Mouse (Mus musculus) fat pad, adult 2 months (tissue): ENCODE measurements at regions not wholly inside any gene's neighbourhood (a gene's known extent, or its start where the extent isn't known, plus 50 kb on each side); places are given as distances from the start of the nearest gene placed in this dataset.

Experiments
- DNase-seq: peaks from one replicate; pipeline ENCODE4 v3.0.0-alpha.2; 2011; ENCODE audit warnings: low read depth, low spot score; ENCODE audit errors: extremely low read depth

DNA sequence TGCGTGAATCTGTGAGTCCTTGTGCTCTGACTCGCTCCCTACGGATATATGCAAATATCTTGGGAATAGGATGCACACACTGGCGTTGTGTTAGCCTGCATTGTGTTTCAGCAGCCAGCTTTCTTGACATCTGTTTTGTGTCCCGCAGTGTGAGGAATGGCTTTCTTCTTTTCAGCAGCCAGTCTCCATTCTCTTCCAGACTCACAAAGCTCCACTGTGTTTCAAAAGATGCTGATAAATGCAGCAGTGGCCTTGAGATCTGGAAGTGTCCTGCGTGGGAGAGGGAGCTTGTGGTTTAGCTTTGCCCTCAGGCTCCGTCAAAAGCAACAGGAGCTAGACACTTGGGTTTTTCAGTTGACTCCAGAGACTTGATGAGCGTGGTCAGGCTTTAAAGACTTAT lies 188.9 kb upstream of the Fat4 start:
- DNase-seq: no peak

DNA sequence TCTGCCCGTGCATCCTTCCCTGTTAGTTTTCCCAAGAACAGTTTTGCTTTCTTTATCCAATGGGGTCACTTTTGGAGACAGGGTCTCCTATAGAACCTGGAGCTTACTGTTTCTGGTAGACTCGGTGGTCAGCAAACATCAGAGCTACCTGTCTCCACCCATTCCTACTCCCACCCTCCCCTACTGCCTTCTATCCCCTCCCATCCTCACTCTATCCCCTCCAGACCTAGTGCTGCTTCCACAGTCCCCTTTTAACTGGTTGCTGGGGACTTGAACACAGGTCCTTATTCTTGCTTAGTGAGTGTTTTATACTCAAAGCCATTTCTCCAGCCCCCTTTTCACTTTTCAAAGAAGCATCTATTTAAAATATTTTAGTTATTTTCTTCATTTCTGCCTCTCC lies 189.4 kb upstream of the Fat4 start:
- no peak for DNase-seq

DNA sequence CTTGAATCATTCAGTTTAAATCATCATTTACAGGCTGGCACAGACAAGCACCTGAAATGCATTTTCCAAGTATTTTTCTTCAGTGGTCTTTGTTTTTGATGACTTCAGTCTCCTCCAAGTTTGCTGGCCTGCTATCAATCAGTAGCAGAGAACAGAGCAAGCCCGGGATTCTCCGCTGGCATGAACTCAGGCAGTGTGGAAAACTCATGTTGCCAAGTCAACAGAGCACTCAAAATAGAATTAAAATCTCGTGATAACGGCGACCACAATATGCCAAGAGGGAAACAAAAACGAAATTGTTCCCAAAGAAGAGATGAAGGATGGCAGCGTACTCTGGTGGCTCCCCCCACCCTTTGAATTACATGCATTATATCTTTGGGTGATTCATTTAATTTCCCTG lies 190.9 kb upstream of the Fat4 start:
- no peak for DNase-seq

DNA sequence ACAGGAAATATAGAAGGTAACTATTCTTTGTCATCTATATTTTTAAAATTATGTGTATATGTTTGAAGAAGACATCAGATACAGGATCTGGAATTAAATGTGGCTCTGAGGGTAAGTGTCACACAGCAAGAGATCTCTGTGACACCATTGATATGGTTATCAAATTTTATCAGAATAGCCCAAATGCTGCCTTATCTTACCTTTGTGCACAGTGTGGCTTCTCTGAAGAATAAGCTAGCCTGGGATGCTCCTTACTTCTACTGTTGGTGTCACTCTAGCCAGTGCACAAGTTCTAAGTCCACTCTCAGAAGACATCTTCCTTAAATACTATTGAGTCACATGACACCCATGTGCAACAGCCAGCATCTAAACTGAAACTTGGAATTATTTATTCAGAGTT lies 194.0 kb upstream of the Fat4 start:
- no peak for DNase-seq

DNA sequence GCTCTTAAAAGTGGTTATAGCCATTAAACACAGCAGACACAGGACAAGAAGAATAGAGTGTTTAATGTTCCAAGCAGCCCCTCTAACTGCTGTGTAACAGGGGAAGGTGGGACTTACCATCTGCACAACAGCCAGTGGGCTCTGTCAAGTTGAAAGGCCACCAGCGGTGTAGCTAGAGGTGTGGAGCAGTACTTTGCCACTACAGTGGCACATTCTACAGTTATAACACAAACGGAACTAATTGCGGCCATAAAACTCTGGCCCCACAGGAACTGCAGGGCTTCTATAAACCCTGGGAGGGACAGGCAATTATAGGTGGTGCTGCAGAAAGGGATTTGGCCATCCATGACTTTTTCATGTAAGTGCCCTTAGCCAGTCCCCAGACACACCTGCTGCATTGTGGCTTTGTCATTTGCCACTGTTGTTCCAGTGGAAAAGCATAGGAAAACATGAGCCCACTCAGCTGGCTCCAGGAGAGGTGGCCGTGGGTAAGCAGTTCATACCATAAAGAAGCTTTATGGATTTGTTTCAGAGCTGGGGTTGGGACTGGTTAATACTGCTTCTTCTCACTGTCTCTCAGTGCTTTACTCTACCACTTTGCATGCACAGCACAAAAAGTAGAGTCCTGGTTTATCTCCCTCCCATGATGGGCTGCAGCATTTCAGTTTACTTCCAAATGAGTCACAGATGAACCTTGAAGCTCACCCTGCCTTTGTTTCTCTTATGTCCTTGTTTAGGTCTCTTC lies 199.8 kb upstream of the Ankrd50 start:
- no peak for DNase-seq

DNA sequence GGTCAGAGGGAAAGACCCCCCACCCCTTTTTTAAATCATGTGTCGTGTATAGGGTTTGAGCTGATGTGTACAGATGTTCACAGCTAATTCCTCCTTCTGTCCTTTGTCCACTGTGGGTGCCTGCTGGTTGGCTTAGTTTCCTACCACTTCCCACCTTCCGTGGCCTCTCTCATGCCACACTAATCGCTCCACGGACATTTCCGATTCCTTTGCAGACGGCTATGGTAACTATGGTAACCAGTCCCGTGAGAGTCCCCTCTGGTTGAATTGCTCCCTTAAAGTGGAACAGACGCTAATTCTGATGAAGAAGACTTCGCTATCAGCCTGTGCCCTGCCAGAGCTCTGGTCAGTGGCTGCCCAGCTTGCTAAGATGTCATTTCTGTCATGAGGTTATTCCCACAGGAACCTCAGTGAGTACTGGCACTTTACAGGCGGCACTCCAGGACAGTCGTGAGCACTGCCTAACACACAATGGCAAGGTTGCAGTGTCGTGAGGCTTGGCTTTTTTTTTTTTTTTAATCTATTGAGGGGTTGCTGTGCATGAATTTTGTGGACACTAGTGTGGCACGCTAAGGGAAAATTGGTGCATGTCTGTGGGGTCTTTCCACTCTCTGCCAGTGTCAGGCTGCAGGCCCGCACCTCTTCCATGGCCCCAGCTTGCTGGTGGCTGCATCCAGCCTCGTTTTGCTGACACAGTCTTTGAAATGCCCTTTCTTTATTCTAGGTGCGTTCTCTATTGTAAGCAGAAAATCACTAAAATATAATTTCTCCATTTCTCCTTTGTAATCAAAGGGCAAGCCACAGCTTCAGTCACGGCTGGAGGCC lies 179.2 kb upstream of the Ankrd50 start:
- no peak for DNase-seq

DNA sequence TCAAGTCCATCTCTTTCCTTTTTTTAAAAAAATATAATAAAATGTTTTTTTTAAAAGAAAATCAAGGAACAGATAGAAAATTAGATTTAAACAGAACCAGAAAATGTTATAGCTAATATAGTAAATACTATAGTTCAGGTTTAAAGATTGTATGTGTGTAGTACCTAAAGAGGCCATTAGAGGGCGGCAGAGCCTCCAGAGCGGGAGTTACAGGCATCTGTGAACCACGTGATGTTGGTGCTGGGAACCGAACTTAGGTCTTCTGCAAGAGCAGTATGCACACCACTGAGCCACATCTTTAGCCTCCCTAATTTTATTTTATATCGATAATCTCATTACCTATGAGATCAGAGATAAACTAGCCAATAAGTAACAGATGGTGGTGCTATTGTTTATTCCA lies 178.4 kb upstream of the Ankrd50 start:
- no peak for DNase-seq

DNA sequence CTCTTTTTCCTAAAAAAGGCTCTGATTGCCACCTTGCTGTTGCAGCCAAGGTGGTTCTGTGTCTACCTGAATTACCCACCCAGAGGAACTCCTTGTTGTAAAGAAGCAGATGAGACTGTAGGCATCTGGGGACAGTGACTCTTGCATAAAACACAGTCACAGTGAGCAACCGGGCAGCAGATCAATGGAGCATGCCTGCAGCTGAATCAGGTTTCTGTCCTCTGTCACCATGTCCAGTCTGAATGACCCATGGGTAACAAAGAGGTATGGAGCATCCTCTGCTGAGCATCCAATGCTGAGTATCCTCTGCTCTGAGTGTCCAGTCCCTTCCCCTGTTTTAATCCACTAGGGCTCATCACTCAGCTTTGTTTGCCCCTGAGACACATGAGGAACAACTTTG lies 172.1 kb upstream of the Ankrd50 start:
- no peak for DNase-seq

DNA sequence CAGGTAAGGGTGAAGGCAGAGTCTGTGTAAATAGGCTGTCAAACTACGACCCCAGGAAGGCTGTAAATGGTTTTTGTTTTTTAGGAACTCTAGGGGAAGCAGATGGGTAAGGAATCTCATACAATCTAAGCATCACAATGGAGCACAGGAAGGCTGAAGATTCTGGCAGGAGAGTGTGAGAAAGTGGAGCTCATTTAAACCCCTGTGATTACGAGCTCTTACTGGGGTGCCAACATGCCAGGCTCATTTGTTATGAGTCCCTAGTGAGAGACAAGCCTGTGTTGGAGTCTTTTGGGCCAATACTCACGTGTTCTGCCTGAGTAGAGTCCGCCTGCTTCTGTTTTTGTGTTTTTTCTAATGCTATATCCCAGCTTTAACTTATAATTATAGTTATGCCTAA lies 169.3 kb upstream of the Ankrd50 start:
- no peak for DNase-seq

DNA sequence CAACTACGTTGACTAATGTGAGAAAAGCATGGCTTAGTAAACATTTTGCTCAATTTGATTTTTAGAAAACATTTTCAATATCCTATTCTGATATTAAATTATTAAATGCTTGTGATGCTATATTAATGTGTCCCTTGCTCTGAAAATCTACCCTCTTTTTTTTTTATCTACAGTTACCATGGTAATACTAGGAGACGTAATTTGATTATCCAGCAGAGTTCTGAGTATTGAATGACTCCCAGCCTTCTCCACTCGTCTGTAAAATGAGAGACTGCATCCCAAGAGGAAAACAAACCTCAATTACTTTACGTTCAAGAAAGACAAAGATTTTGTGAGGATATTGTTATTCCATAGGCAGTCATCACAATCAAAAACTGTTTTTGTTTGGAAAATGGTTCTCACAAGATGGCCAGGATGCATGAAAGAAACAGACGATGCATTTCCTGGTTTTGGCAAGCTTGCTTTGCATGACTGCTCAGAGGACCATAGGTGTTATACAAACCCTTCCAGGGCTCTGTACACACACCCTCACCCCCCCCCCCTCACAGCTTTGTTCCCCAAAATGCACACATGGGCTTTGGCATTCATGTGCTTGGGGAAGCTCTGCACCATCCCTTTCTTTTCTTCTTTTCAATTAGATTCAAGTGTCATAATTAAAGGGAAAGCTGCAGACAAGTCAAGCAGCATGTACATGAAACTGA lies 168.5 kb upstream of the Ankrd50 start:
- DNase-seq: no peak

DNA sequence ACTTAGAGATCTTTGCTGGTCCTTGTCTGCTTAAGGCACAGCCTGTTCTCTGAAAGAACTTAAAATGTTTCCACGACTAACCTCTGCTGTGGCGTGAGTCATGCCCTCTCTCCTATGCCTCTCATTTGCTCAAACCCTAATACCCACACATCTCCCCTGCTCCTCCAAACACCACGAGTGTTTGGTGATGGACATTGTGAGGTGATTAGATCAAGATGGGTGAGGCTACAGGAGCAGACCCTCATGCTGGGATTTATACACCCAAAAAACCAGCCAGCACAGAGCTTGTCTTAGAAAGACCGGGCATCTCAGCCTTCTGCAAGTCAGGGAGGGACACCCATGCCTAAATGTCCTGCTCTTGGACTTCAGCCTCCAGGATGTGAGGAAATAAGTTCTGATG lies 165.5 kb upstream of the Ankrd50 start:
- DNase-seq: no peak

DNA sequence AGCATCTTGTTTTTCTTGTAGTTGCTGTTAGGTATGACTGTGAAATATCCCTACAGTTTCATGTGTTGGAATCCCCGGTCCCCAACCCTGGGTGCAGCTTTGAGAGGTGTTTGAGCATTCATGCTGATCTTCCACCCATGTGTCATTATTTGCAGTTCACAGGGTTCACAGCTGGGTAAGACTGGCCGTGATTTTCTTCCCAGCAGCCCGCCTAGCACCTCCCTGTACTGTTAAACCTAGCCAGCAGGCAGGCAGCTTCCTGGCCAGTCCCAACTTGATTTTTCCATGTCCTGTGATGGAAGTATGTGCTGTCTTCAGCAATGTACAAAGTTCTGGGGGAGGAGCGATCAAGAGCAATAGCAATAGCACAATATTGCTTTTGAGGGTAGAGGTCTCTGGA lies 164.0 kb upstream of the Ankrd50 start:
- no peak for DNase-seq

DNA sequence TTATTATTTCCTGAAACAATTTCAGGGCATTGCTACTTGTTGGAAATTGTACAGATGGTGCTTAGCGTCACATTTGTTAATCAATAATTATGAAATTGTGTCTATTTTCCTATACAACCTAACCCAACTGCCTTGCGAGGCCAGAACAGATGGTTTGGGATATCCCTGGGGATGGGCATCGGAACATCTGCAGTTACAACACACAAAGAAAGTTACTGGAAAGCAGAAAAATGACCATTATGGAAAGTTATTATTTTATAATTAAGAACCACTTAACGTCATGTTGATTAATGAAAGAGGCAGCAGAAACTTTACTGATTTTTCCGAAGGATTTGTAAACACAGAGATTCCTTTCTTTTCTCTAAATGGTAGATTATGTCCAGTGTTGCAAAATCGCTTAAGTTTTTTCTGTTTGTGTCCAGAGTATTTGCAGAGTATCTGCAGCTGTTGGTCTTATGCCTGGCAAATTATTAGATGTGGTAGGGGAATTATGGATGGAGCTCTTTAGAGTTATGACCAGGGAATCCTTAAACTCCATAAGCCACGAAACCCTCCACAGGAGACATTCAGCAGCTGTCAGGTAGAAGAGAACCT lies 163.2 kb upstream of the Ankrd50 start:
- no peak for DNase-seq

DNA sequence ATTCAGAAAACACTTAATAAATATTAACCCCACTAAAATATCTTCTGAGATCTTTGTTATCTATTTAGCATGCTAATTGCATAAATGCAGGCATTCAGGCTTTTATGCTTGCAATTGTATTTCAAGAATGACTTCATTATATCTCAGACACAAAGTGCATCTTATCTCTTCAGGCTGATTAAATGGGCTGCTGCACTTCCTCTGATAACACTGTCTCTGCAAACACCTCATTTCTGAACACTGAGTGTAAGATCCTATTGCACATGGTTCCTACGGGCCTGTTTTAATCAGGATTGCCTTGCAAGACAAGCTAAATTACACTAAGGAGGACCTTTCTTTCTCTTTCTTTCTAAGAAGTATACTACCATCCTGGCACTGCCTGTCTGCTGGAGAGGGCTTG lies 157.1 kb upstream of the Ankrd50 start:
- DNase-seq: no peak

DNA sequence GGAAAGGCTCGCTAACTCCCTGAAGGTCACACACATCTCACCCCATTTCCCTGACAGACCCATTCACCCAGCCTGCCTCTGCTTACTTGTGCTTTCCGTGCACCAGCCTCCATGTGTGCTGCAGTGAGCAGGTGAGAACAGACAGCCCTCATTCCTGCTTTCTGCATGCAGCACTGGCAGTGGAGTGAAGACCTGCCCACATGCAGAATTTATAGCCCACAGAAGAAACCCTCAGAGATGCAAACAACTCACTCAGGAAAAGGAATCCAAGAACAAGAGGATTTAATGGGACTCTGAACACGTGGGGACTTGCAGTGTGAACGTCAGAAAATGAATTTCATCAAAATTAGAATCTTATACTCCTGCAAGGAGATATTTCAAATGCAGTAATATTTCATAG lies 152.2 kb upstream of the Ankrd50 start:
- DNase-seq: no peak

DNA sequence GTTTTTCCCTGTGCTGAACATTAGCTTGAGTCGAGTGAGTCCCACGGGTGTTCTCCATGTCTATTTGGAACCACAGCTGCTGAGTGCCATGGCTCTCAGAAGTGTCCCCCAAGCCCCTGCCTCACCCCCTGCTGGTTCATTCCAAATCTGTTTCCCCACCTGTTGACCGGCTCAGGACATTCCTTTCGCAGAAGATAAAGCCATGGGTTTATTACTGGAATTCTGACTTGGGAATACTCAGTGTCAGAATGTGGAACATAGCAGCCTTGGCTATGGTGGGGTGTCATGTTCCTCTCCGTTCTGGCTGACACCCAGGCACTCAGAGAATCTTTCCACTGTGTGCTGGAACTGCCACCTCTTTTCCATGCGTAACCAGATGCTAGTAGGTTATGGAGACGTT lies 148.7 kb upstream of the Ankrd50 start:
- DNase-seq: no peak

DNA sequence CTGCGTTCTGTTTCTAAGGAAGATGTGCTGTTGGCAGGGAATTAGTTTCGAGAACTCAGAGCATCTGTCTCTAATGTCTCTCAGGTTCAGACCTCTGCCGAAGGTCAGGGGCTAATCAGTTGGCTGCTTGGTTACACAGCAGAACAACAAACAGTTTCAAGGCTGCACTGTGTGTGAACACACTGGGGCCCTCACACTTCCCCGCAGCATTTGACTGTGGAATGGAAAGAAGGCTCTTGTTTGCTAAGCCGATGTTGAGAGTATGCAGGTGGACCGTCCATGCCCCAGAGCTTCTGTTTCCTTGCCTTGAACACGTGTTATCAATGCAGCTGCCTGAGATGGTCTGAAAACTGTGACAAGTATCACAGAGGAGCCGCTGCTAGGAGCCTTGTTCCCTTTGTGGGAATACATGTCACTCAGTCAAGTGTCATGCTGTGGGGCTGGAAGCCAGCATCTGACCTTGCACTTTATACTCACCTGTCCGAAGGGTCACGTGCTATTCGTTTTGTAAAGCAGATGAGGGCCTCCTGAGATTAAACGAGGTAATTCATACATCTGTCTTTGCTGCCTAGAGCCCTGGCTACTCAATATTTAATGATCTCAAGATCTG lies 141.0 kb upstream of the Ankrd50 start:
- no peak for DNase-seq

DNA sequence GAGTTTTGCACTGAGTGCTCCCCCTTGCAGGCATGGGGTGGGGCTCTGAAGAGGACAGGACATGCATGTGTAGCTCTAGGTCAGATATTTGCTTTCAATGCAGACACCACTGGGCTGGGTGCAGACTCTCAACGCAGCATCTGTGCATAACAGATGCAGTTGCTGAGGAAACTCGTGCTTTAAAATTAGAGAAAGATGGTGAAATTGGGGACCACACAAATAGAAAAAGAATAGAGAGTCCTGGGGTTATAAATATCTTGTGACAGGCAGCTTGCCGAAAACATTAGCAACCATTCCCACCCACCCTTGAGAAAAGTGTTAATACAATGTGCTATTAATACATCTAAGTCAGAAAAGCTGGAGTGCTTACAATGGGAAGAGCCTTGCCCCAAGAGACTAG lies 133.3 kb upstream of the Ankrd50 start:
- no peak for DNase-seq

DNA sequence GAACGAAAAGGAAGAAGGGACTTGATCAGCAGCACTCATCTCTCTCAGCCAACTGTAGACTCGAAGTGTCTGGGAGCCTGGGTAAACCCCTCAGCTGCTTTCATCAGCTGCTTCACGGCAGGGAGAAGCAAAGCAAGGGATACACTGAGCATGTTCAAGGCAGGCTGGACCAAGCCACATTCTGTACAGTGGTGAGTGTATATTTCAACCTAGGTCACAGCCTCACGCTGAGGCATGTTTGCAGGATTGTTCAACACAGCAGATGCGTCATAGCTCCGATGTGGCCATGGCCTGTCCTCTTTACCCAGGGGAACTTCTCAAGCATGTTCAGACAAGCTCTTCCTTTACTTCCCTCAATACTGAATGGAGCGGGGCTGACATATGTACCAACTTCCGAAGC lies 132.6 kb upstream of the Ankrd50 start:
- DNase-seq: peak; percentile 1

DNA sequence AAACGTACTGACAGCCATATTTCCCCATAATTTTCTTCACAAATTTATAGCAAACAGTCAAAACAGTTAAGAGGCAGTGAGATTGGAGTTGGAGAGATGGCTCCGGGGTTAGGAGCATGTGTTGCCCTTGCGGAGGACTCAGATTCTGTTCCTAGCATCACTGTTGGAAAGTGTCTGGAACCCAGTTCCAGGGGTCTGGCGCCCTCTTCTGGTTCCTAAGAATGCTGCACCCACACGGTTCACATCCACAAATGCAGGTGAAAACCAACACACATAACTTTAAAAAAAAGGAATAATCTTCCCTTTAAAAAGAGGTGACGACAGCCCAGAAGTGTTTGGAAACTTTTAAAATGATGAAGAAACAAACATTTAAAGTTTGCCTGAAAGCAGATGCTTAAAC lies 129.1 kb upstream of the Ankrd50 start:
- no peak for DNase-seq

DNA sequence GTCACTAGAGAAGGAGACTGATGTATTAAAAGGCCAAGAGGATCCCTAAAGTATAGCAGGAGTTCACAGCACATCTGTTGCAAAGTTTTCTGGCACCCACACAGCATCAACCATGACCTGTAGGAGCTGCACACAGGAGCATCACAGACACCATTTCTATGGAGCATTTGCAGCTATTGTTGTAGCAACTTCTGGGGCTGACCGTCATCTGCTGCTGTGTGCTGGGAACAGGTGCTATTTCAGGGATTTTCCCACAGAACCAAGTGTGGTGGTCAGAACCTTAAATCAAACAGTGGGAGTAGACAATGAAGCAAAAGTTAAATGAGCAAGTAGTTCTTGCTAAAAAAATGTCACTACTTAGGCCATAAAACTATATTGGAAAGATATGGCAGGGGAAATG lies 106.9 kb upstream of the Ankrd50 start:
- DNase-seq: no peak
